Mouse (Mus musculus) spleen, adult 2 months (tissue): ENCODE data around the gene Gpr61.

Experiments used
- CTCF ChIP-seq: fragments of 200-500 bp; IDR thresholded peaks from 2 replicates; pipeline ENCODE4 v1.5.1; 2011; ENCODE audit warnings: mild to moderate bottlenecking, inconsistent platforms; ENCODE audit not compliant: insufficient read depth, insufficient read length, insufficient replicate concordance; ENCODE audit errors: extremely low read depth
- POLR2A ChIP-seq: fragments of 200-500 bp; IDR thresholded peaks from 2 replicates; pipeline ENCODE4 v1.6.1; 2011; ENCODE audit warnings: low read depth, low read length, inconsistent platforms

- no peak for TF ChIP-seq CTCF
- TF ChIP-seq POLR2A: no peak
Observed at GRCm38 (mm10) chr3:108124131-108124530, 30.6 kb downstream of the Gpr61 start.
